Mouse (Mus musculus) cerebellum, adult 2 months (tissue): ENCODE measurements around the gene Pde11a.

Source experiments
- CTCF ChIP-seq: fragments of 200-500 bp; IDR thresholded peaks from 2 replicates; pipeline ENCODE4 v1.5.1; 2011; ENCODE audit warnings: low read depth, mild to moderate bottlenecking, control low read depth, low read length, moderate library complexity, borderline replicate concordance; ENCODE audit not compliant: insufficient read depth
- POLR2A ChIP-seq: fragments of 200-500 bp; IDR thresholded peaks from 2 replicates; pipeline ENCODE4 v1.6.1; 2011; ENCODE audit warnings: low read length, control low read depth, borderline replicate concordance; ENCODE audit not compliant: insufficient read depth

DNA sequence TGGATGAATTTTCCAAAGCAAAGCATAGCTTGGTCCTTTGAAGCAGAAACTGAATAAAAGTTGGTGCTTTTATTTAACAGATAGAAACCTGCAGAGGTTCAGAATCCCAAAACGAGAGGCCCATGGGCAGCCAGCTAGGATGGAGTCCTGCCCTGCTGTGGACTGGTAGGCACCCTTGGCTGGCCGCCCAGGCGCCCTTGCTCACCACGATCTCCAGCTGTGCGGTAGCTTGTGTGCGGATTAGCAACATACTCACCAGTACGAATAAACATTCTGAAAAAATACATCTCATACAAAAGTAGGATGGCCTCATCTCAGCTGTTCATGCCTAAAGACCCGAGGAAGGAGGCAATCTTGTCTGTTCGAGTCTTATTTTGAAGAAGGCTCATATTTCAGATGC is 350.8 kb downstream of the Pde11a start:
- TF ChIP-seq CTCF (no peak), POLR2A (no peak)
